Mouse (Mus musculus) testis, adult 2 months (tissue): ENCODE data around the gene Ndufb5.

ENCODE experiments used
- CTCF ChIP-seq: fragments of 200-500 bp; IDR thresholded peaks from 2 replicates; pipeline ENCODE4 v1.5.1; 2012; ENCODE audit warnings: low read depth, mild to moderate bottlenecking, inconsistent platforms, low read length, moderate library complexity; ENCODE audit not compliant: control insufficient read depth, insufficient read depth, insufficient replicate concordance
- POLR2A ChIP-seq: fragments of 200-500 bp; IDR thresholded peaks from 2 replicates; pipeline ENCODE4 v1.6.1; 2012; ENCODE audit warnings: low read depth, mild to moderate bottlenecking, inconsistent platforms, low read length, moderate library complexity; ENCODE audit not compliant: control insufficient read depth

DNA sequence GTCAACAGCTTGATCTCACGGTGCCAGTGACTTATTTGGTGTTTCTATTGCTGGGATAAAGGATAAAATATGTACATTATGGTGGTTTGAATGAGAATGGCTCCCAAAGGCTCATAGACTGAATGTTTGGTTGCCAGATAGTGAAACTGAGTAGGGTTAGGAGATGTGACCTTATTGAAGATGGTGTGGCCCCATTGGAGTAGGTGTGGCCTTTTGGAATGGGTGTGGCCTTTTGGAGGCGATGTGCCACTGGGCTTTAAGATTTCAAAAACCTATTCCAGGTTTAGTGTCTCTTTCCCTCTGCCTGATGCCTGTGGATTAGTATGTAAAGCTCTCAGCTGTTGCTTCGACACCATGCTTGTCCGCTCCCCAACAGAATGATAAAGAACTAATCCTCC, 41.2 kb upstream of the Ndufb5 start:
- TF ChIP-seq CTCF (no peak), POLR2A (no peak)
